Mouse (Mus musculus) B cell, adult 2 months (primary cell): ENCODE measurements at regions not wholly inside any gene's neighbourhood (a gene's known extent, or its start where the extent isn't known, plus 50 kb on each side); places are given as distances from the start of the nearest gene placed in this dataset.
A peak's percentile ranks its signal among the peaks of the same experiment; 100 is the strongest.

ENCODE experiments used
- DNase-seq, 2 experiments: peaks; one replicate each; pipeline ENCODE4 v3.0.0; 2022

GRCm38 (mm10) chr19:57541693-57542314, 69.0 kb upstream of the Atrnl1 start:
- DNase-seq: no peak

GRCm38 (mm10) chr19:57542506-57542905, 68.3 kb upstream of the Atrnl1 start:
- no peak for DNase-seq

GRCm38 (mm10) chr19:57543681-57544214, 67.1 kb upstream of the Atrnl1 start:
- DNase-seq: peak; percentile 15 to 25

GRCm38 (mm10) chr19:57544229-57544879, 66.5 kb upstream of the Atrnl1 start:
- DNase-seq: no peak

GRCm38 (mm10) chr19:57545071-57545470, 65.8 kb upstream of the Atrnl1 start:
- DNase-seq: peak; percentile 23 to 25

GRCm38 (mm10) chr19:57546039-57546438, 64.8 kb upstream of the Atrnl1 start:
- peak; percentile 55 to 68 for DNase-seq

- DNase-seq: no peak
Measured at GRCm38 (mm10) chr19:57546519-57546918, 64.3 kb upstream of the Atrnl1 start.

- no peak for DNase-seq
Measured at GRCm38 (mm10) chr19:57548093-57548492, 62.7 kb upstream of the Atrnl1 start.

- DNase-seq: no peak
Measured at GRCm38 (mm10) chr19:57548661-57549060, 62.2 kb upstream of the Atrnl1 start.

- DNase-seq: no peak
Measured at GRCm38 (mm10) chr19:57552964-57553740, 57.7 kb upstream of the Atrnl1 start.

- DNase-seq: no peak
Measured at GRCm38 (mm10) chr19:57554086-57554485, 56.7 kb upstream of the Atrnl1 start.

- no peak for DNase-seq
Measured at GRCm38 (mm10) chr19:57555313-57555712, 55.5 kb upstream of the Atrnl1 start.

GRCm38 (mm10) chr19:57558420-57558967, 52.3 kb upstream of the Atrnl1 start:
- DNase-seq: no peak

GRCm38 (mm10) chr19:57560757-57561156, 50.1 kb upstream of the Atrnl1 start:
- no peak for DNase-seq
